In genomic region chr7:112416730-112417513, GRCm38 (mm10) we compare ENCODE assay signal across 12 mouse cellular contexts. TPM values are rescaled to one million over a fixed set of nuclear protein-coding genes. Genes with fewer than 3 reads are reported as not detected.
DNase-seq lines count a peak whose midpoint lies in the region; ATAC-seq lines count a peak whose summit lies in the region.
"Had no signal": no experiment of that assay in that cellular context is flagged by ENCODE, and none has a peak within 500 bp of the region (broad histone marks: within the 10 kb centered on the region; RNA-seq: fewer than 3 reads in every experiment).

No protein-coding gene starts in this region.

- H3K9me3 ChIP-seq in intestine, embryonic 16.5 days (ENCODE audit: control insufficient read depth, low read length) = no peaks in the 10 kb centered on the region
- H3K9me3 ChIP-seq in intestine, embryonic 15.5 days = no peaks in the 10 kb centered on the region
- H3K9me3 ChIP-seq in embryonic facial prominence, embryonic 11.5 days (replicated peaks; ENCODE audit: control insufficient read depth, low read length) = no peaks in the 10 kb centered on the region
- H3K9me3 ChIP-seq in hindbrain, embryonic 13.5 days = no peaks in the 10 kb centered on the region
- no peaks in the 10 kb centered on the region for H3K9me3 ChIP-seq in neural tube, embryonic 12.5 days
- H3K9me3 ChIP-seq: heart, embryonic 15.5 days; limb, embryonic 15.5 days had no signal

- H3K4me2 ChIP-seq in intestine, embryonic 16.5 days (ENCODE audit: low read depth, low read length) = 0 out of 2 replicates have a peak overlapping the region, but pooled peaks have one; percentile 35
- no peak overlapping the region for H3K4me2 ChIP-seq in intestine, embryonic 15.5 days (replicated peaks)
- peak overlapping the region; percentile 15; the same call in 1 of the 2 replicates for H3K4me2 ChIP-seq in embryonic facial prominence, embryonic 11.5 days (ENCODE audit: low read depth, low read length)
- H3K4me2 ChIP-seq in hindbrain, embryonic 13.5 days = no peak overlapping the region
- H3K4me2 ChIP-seq in neural tube, embryonic 12.5 days (replicated peaks) = peak overlapping the region; percentile 47; the same call in 1 of the 2 replicates
- H3K4me2 ChIP-seq: heart, embryonic 15.5 days had no signal

- 31% methylated on average over 7 of the region's 7 CpGs for WGBS in intestine, embryonic 16.5 days
- WGBS in intestine, embryonic 15.5 days = 19% methylated on average over 7 of the region's 7 CpGs
- WGBS in embryonic facial prominence, embryonic 11.5 days = 14% methylated on average over 5 of the region's 7 CpGs
- 18% methylated on average over 6 of the region's 7 CpGs for WGBS in hindbrain, embryonic 13.5 days
- 20% methylated on average over 7 of the region's 7 CpGs for WGBS in neural tube, embryonic 12.5 days

- DNase-seq in embryonic facial prominence, embryonic 11.5 days (ENCODE audit: low spot score) = peak; percentile 50
- DNase-seq in left cerebral cortex, adult 8-10 months (ENCODE audit: low spot score in 2 of 2) = no peak
- no peak for DNase-seq in thymus, postnatal 0 days (ENCODE audit: low spot score)
- DNase-seq: cerebellum, adult 8-10 months had no signal

- H3K27me3 ChIP-seq in intestine, embryonic 16.5 days (replicated peaks; ENCODE audit: control insufficient read depth, insufficient read depth, low read length) = no peaks in the 10 kb centered on the region
- no peaks in the 10 kb centered on the region for H3K27me3 ChIP-seq in intestine, embryonic 15.5 days (replicated peaks)
- no peaks in the 10 kb centered on the region; the same call in 1 of the 2 replicates for H3K27me3 ChIP-seq in embryonic facial prominence, embryonic 11.5 days (ENCODE audit: control insufficient read depth, insufficient read depth, low read length)
- 0 out of 2 replicates have a peak, but pooled peaks cover 6% of the 10 kb centered on the region for H3K27me3 ChIP-seq in hindbrain, embryonic 13.5 days
- 0 out of 2 replicates have a peak, but pooled peaks cover 4% of the 10 kb centered on the region for H3K27me3 ChIP-seq in neural tube, embryonic 12.5 days (replicated peaks)
- H3K27me3 ChIP-seq: limb, embryonic 15.5 days had no signal

- no peak overlapping the region for H3K27ac ChIP-seq in intestine, embryonic 16.5 days (ENCODE audit: low read length)
- H3K27ac ChIP-seq in intestine, embryonic 15.5 days = no peak overlapping the region
- peak overlapping the region; percentile 17; the same call in 1 of the 2 replicates for H3K27ac ChIP-seq in embryonic facial prominence, embryonic 11.5 days (replicated peaks; ENCODE audit: low read depth, low read length)
- H3K27ac ChIP-seq in hindbrain, embryonic 13.5 days = peak overlapping the region; percentile 58; the same call in 1 of the 2 replicates
- H3K27ac ChIP-seq in neural tube, embryonic 12.5 days = no peak overlapping the region
- H3K27ac ChIP-seq: heart, embryonic 15.5 days; limb, embryonic 15.5 days had no signal

- no peaks in the 10 kb centered on the region for H3K36me3 ChIP-seq in intestine, embryonic 16.5 days (ENCODE audit: control insufficient read depth, insufficient read depth, low read length)
- no peaks in the 10 kb centered on the region for H3K36me3 ChIP-seq in intestine, embryonic 15.5 days
- no peaks in the 10 kb centered on the region for H3K36me3 ChIP-seq in embryonic facial prominence, embryonic 11.5 days (replicated peaks; ENCODE audit: control insufficient read depth, insufficient read depth, low read depth, low read length)
- no peaks in the 10 kb centered on the region for H3K36me3 ChIP-seq in hindbrain, embryonic 13.5 days
- no peaks in the 10 kb centered on the region for H3K36me3 ChIP-seq in neural tube, embryonic 12.5 days
- H3K36me3 ChIP-seq: heart, embryonic 15.5 days; limb, embryonic 15.5 days had no signal

- H3K9ac ChIP-seq in intestine, embryonic 16.5 days (ENCODE audit: low read depth, low read length) = no peak overlapping the region
- H3K9ac ChIP-seq in intestine, embryonic 15.5 days = no peak overlapping the region
- H3K9ac ChIP-seq in embryonic facial prominence, embryonic 11.5 days (replicated peaks; ENCODE audit: low read length) = no peak overlapping the region
- H3K9ac ChIP-seq in hindbrain, embryonic 13.5 days = peak overlapping the region; percentile 44; the same call in 1 of the 2 replicates
- no peak overlapping the region for H3K9ac ChIP-seq in neural tube, embryonic 12.5 days
- H3K9ac ChIP-seq: heart, embryonic 15.5 days; limb, embryonic 15.5 days had no signal

- no peak for ATAC-seq in intestine, embryonic 16.5 days
- ATAC-seq in intestine, embryonic 15.5 days = no peak
- ATAC-seq in embryonic facial prominence, embryonic 11.5 days (replicated peaks; ENCODE audit: insufficient number of reproducible peaks, low FRiP score, low TSS enrichment, low read depth) = peak; percentile 53; the same call in 1 of the 2 replicates
- ATAC-seq in hindbrain, embryonic 13.5 days (ENCODE audit: low FRiP score) = peak; percentile 26; the same call in 1 of the 2 replicates
- no peak for ATAC-seq in neural tube, embryonic 12.5 days (ENCODE audit: low FRiP score, low read depth)
- ATAC-seq in frontal cortex, adult (ENCODE audit: low TSS enrichment) = no peak

- H3K4me3 ChIP-seq in intestine, embryonic 16.5 days (ENCODE audit: low read length) = no peak overlapping the region
- no peak overlapping the region for H3K4me3 ChIP-seq in intestine, embryonic 15.5 days (replicated peaks)
- no peak overlapping the region for H3K4me3 ChIP-seq in embryonic facial prominence, embryonic 11.5 days (ENCODE audit: low read depth, low read length)
- H3K4me3 ChIP-seq in hindbrain, embryonic 13.5 days = no peak overlapping the region
- no peak overlapping the region for H3K4me3 ChIP-seq in neural tube, embryonic 12.5 days
- H3K4me3 ChIP-seq: heart, embryonic 15.5 days; limb, embryonic 15.5 days had no signal

- peaks cover 8% of the 10 kb centered on the region for H3K4me1 ChIP-seq in intestine, embryonic 16.5 days (ENCODE audit: control insufficient read depth, insufficient read depth, low read length)
- 0 out of 2 replicates have a peak, but pooled peaks cover 3% of the 10 kb centered on the region for H3K4me1 ChIP-seq in intestine, embryonic 15.5 days (replicated peaks)
- peaks cover 7% of the 10 kb centered on the region for H3K4me1 ChIP-seq in embryonic facial prominence, embryonic 11.5 days (ENCODE audit: control insufficient read depth, insufficient read depth, low read length)
- H3K4me1 ChIP-seq in hindbrain, embryonic 13.5 days (replicated peaks) = peaks cover 21% of the 10 kb centered on the region
- H3K4me1 ChIP-seq in neural tube, embryonic 12.5 days = peaks cover 15% of the 10 kb centered on the region

RNA-seq across cellular contexts. Expression of gene Parva, which starts 10.4 kb away (rescaled TPM):
- 78.5 and 80.0 TPM in 2 replicates for polyA plus RNA-seq in intestine, embryonic 16.5 days (2015; fragmentation: Nextera tagmentation; extraction: Ambion mirVana)
- 79.8 and 90.0 TPM in 2 replicates for polyA plus RNA-seq in intestine, embryonic 15.5 days (2015; fragmentation: Nextera tagmentation; extraction: Ambion mirVana)
- polyA plus RNA-seq in embryonic facial prominence, embryonic 11.5 days (2014; fragmentation: Nextera tagmentation; extraction: Ambion mirVana) = 72.6 and 77.2 TPM in 2 replicates
- polyA plus RNA-seq in hindbrain, embryonic 13.5 days (2015; fragmentation: Nextera tagmentation; extraction: Ambion mirVana) = 30.8 and 31.0 TPM in 2 replicates
- 42.3 and 50.7 TPM in 2 replicates for polyA plus RNA-seq in neural tube, embryonic 12.5 days (2016; fragmentation: Nextera tagmentation; extraction: Ambion mirVana)
- total RNA-seq in left cerebral cortex, adult 8-10 months (2022) = 10 to 100 TPM; 46.7 to 58.2 (median 53.1) TPM
- 11.0 and 12.1 TPM in 2 replicates for polyA plus RNA-seq in thymus, postnatal 0 days (2015; fragmentation: Nextera tagmentation; extraction: Ambion mirVana)
- total RNA-seq: megakaryocyte progenitor cell, adult 5-6 weeks had no signal

Comparison
In these comparisons a context has a peak if more than half of its experiments do, and no peak if none do; other contexts are left out.
1. H3K4me2 ChIP-seq: peak in intestine, embryonic 16.5 days (single experiment), embryonic facial prominence, embryonic 11.5 days (single experiment) and neural tube, embryonic 12.5 days (single experiment); none in intestine, embryonic 15.5 days (single experiment) and hindbrain, embryonic 13.5 days (single experiment).
2. ATAC-seq: peak in embryonic facial prominence, embryonic 11.5 days (single experiment) and hindbrain, embryonic 13.5 days (single experiment); none in intestine, embryonic 16.5 days (single experiment), intestine, embryonic 15.5 days (single experiment), neural tube, embryonic 12.5 days (single experiment) and frontal cortex, adult (single experiment).
3. H3K27ac ChIP-seq: peak in embryonic facial prominence, embryonic 11.5 days (single experiment) and hindbrain, embryonic 13.5 days (single experiment); none in intestine, embryonic 16.5 days (single experiment), intestine, embryonic 15.5 days (single experiment) and neural tube, embryonic 12.5 days (single experiment).